Mouse (Mus musculus) bone marrow, adult 2 months (tissue): ENCODE results near the gene Tmem132b.
A peak's percentile ranks its signal among the peaks of the same experiment; 100 is the strongest.

Experiments used
- CTCF ChIP-seq: fragments of 200-500 bp; IDR thresholded peaks from 2 replicates; pipeline ENCODE4 v1.5.1; 2011; ENCODE audit warnings: low read length, control low read depth; ENCODE audit not compliant: control insufficient read depth, insufficient read depth
- POLR2A ChIP-seq: fragments of 200-500 bp; IDR thresholded peaks from 2 replicates; pipeline ENCODE4 v1.6.1; 2011; ENCODE audit warnings: low read depth, mild to moderate bottlenecking, control low read depth, low read length, borderline replicate concordance; ENCODE audit not compliant: control insufficient read depth

DNA sequence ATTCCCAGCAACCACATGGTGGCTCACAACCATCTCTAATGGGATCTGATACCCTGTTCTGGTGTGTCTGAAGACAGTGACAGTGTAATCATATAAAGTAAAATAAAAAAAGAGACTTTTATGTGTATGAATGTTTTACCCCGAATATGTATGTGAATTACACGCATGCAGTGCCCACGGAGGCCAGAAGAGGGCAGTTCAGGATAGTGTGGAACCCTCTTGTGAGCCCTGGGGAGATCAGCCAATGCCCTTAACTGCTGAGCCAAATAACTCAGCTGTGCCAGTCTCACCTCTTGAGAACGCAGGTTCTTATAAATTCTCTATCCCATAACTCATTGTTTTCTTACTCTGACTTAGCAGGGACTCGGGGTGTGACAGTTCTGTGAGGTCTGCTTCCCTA, 12.9 kb upstream of the Tmem132b start:
- TF ChIP-seq CTCF = peak; percentile 61
- TF ChIP-seq POLR2A = no peak
